Mouse (Mus musculus): ENCODE results near the gene Adra2b.

DNA sequence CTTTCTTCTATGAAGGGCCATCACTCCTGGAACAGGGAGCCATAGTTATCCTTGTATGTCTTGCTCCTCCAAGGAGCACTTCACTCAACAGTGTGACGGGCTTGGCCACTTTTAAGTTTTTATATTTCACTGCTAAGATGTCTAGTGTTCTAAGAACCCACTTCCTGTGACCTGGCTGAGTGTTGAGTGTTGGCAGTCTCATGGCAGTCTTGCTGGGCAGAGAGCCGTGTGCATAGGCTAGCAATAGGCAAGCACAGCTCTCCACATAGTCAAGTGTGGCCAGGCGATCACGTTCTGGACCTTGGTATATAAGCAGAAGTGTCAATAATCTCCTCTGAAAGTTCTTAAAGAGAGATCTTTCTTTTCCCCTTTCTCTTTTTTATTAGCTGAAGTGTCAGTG lies 44.9 kb upstream of the Adra2b start:
- TF ChIP-seq POLR2A (IDR thresholded peaks at IDR 0.05; ENCODE audit: insufficient read depth, low read length) (no peak), CTCF (IDR thresholded peaks at IDR 0.05; ENCODE audit: low read depth, low read length) (no peak)

All from ES-Bruce4 (cell line).